Mouse (Mus musculus): ENCODE results near the gene Rep15.

The Rep15 gene

DNA sequence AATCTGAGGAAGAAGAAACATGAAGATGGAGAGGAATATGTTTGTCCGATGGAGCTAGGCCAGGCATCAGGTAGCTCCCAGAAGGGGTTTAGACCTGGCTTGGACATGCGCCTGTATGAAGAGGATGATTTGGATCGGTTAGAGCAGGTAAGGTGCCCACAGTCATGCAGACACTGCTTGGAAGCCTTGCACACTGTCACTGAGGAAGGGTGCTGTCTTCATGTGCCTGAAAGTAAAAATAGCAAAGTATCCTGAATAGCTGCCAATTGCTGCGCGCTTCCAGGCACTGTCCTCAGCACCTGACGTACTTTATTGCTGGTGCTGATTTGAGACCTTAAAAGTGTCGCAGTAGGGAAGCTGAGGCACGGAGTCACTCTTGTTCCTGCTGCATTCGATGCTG lies 2.8 kb upstream of the Rep15 start:
- DNase-seq (ENCODE audit: extremely low spot score), result no peak

DNA sequence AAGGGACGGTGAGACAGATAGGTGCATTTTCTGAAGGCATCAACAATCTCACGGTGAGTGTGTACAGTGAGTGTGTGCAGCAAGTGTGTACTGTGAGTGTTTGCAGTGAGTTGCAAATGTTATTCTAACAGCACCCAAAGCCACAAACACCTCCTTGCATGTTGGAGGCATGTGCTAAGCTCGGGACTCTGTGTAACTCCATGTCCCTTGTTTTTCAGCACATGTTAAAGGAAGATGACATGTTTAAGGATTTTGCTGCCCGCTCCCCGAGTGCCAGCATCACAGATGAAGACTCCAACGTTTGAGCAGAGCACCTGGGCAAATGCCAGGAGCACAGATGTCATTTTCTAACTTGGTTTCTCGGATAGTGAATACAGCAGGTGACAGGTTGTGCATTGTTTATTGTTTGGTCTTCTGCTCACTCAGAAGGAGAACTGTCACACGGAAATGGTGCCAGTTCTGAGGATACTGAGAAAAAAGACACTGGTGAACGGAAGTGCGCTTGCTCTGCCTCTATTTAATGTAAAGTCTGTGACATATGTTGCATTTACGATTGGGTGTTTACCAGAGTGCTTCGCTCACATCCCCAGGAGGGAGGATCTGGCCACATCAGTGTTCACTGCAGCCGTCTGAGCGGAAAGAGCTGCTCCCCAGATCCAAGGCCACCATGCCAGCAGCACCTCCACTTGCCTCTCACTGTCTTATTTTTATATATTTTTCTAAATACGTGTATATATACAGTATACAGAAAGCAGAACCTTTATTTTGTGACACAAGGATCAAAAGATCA lies 2.1 kb upstream of the Rep15 start:
- no peak for DNase-seq (ENCODE audit: extremely low spot score)

DNA sequence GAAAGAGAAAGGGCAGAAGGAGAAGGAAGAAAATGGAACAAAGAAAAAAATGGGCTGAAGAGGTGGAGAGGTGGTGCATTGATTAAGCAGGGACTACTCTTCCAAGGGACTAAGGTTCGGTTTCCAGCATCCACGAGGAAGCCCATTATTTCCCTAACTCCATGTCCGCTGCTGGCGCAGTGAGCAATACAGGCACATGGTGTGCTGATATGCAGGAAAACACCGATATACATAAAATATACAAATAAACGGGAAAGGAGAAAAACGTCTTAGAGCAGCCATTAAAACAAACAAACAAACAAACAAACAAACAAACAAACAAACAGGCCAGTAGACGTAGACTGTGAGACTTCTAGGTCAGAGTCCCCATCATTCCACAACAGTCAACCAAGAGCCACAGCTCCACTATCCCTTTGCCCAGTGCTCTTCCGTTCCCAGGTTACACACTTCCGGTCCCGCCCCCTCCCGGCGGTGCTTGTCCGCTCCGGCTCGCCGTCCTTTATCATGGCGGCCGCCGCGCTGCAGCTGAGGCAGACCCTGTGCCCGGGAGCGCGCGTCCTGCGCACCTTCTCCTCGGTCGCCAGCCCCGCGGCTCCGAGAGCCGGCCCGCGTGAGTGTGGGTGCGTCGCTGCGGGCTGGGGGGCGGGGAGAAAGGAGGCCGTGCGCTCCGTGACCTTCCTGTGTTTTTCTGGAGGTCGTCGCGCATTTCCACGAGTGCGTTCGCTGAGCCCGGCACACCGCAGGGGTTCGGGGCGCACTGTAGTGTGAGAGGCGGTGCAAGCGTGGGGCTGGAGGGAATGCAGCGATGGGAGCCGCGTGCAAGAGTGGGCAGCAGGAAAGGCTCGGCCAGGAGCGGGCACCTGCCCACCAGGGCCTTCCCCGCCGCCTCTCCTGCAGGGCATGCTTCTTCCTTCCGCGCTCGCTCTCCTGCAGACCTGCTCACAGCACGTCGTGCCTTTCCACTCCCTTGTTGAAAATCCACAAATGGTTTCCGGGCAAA lies 10.2 kb downstream of the Rep15 start, which contains the start of gene Mrps35:
Gene Mrps35 (plus strand): TSS at position 474 of the 1,000 bp plus-strand sequence.
- DNase-seq (ENCODE audit: extremely low spot score), result peak; percentile 90

DNA sequence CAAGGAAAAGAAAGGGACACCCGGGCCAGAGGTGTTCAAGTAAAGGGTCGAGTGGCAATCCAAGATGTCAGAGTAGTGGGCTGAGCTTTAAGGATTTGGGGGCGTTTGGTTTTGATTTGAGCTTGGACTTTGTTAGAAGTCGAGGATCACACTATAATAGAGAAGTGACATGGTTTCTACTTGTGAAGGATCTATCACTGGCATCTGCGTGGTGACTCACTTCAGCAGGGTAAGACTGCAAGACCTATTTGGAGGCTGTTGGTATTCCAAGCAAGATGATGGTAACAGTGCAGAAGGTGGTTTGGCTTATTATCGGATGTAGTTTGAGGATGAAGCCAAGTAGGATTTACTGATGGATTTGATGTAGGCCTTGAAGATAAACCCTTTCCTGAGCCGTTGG lies 11.2 kb downstream of the Rep15 start:
- peak; percentile 1 for DNase-seq (ENCODE audit: extremely low spot score)

DNA sequence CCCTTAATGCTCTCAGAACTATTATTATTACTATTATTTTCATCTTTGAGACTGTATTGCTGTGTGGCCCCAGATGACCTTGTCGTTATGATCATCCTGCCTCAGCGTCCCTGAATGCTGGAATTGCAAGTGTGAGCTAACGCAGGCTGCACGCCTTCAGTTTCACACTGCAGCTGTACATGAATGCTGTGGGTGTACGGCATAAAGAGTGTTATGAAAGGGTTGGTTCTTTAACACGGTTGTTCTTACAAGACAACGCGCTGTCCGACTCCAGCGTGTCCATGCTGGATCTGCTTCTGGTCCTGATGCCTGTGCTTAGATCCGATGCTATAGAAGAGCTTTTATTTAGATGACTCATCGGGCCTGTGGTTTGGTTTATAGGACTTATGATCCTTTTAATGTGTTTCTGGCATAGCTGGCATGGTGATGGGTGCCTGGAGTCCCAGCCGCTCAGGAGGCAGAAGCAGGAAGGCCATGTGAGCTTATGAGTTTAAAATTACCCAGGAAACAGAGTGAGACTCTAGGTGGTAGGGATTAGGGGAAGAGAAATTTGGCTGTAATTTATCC lies 16.9 kb downstream of the Rep15 start:
- no peak for DNase-seq (ENCODE audit: extremely low spot score)

DNA sequence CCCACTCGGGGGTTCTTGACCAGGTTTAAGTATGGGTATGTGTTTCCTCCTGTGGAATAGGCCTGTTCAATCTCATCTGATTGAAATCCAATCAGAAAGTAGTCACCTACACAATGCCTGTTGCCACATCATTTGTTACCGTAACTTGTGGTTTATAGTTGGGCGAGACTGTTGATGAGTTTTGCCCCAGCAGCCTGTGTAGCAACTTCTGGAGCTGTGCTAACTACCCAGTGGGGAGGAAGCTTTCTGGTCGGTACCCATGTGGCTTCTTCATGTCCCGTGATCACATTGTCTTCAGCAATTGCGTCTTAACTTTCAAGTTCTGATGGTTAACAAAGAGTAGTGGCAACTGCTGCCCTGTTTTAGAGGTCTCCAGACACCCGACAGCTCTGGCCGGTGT lies 19.3 kb downstream of the Rep15 start:
- no peak for DNase-seq (ENCODE audit: extremely low spot score)

DNA sequence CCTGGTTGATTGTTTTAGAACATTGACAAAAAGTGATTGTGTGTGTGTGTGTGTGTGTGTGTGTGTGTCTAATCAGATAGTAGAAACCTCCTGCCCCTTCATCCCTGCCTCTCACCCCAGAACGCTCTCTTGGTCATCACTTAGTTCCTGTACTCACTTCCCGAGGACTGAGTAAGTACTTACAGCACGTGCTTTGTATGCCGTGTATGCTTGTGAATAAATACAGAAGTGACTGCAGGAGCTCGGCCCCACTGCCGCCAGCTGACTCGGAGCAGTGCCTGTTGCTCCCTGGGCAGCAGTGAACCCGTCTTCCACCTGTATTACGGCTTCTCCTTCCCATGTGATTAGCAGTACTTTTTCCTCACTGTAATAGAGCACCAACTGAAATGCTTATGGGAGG lies 20.1 kb downstream of the Rep15 start:
- DNase-seq (ENCODE audit: extremely low spot score), result no peak

DNA sequence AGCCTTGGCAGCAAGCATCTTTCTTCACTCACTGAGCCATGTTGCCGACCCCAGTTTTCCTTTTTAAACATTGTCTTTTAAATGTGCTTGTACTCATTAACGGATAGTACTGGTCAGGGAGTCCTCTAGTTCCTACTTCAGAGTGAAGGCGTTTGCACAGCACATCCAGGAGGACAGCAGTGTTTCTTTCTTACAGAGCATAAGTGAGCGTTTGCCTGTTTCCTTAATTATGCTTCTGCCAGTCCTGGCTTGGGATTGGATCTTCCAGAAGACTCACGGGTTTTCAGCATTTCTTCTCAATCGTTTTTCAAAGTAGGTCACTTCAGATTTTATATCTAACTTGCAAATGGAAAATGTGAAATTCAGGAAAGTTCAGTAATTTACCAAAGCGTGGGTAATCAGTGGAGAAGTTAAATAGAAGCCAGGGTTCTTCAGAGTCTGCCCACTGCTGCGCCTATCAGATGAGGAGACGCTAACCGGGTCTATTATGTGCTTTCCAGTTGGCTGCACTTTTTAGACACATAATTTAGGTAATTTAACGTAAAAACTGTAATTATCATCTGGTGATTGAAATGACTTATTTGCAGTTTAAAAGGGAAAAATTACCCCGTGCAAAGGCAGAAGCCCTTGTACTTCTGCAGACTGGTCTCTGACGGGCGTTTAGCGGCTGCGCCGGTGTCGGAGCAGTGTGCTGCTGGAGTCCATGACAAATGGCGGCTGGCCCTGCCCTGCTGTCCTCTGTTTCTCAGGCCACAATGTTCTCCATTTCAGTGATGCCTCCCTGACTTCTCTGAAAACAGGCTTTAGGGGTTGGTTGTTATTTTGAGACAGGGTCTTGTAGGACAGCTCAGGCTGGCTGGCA lies 21.6 kb downstream of the Rep15 start:
- DNase-seq (ENCODE audit: extremely low spot score), result no peak

DNA sequence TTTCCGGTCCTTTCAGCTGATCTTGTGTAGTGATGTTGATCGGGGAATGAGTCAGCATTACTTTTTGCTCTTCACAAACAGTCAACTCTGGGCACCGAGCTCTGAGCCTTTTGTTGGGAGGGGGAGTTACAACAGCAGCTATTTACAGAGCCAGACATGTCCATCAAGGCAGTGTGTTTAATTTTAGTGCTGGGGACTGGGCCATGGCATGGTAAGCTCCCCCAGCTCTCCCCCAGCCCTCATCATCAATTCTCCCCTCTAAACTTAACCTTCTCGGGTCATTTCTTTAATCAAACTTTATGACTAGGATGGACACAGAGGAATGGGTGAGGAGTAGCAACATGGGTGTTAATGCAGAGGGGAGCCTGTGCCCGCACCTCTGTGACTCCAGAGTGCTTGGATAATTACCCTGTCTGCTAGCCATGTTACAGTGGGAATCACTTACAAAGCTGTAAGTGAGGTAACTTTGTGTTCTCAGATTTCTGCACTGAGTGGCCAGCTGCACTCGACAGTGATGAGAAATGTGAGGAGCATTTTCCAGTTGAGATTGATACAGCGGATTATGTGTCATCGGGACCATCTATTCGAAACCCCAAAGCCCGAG lies 23.1 kb downstream of the Rep15 start:
- no peak for DNase-seq (ENCODE audit: extremely low spot score)

DNA sequence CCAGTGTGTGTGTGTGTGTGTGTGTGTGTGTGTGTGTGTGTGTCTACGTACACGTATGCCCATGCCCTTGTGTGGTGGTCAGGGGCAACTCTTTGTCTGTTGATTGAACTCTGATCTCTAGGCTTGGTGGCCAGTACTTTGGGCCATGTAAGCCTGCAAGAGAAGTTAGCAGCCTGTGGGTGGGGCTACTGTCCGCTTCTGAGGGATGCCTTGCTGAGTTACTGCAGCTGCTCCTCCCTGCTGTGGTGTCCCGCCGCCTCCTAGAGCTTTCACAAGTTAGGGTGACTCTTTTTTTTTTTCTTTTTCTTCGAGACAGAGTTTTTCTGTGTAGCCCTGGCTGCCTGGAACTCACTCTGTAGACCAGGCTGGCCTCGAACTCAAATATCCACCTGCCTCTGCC lies 26.9 kb downstream of the Rep15 start:
- DNase-seq (ENCODE audit: extremely low spot score), result no peak

DNA sequence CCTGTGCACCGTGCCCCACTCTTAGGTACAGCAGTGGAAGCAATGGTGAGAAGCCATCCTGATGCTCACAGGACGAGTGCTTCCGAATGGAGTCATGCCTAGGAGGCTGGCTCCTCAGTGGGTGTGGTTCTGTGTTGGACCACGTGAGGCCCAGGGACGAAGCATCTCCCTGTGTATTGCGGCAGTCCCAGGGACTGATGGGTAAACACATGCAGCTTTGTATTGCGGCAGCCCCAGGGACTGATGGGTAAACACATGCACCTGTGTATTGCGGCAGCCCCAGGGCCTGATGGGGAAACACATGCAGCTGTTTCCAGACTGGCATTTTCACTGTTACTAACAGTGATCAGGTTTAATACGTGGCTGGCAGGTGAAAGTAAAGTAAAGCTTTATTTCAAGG lies 29.2 kb downstream of the Rep15 start:
- no peak for DNase-seq (ENCODE audit: extremely low spot score)

DNA sequence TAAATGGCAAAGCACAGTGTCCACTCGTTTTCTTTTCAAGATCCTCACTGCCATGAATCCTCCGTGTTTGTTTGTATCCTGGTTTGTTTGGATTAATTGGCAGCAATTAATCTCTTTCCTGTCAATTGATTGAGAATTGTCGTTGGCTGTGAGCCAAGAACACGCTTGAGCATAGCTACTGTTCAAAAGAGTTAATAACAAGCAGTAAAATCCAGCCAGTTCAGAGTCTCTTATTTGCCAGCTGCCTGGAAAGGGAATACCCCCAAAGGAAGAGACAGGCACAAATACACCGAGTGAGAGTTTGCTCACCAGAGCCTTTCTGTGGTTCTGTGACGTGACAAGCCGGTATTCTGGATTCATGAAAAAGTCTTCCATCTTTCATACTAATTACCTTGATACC lies 29.6 kb downstream of the Rep15 start:
- DNase-seq (ENCODE audit: extremely low spot score), result no peak

DNA sequence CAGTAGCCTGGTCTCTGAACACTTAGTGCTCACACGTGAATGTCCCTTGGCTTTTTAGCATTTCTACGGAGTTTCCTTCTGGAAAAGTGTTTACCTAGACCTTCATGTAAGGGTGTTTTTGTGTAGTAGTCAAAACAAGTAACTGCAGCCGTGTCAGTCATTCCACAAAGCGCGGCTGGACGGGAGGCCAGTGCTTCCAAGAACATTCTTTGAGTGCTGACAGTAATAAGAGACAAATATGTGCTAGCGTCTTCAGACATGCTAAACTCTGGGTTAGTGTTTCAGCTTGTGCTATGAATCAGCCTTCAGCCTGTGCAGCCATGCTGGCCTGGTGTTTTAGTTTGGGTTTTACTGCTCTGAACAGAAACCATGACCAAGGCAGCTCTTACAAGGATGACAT lies 30.3 kb downstream of the Rep15 start:
- no peak for DNase-seq (ENCODE audit: extremely low spot score)

DNA sequence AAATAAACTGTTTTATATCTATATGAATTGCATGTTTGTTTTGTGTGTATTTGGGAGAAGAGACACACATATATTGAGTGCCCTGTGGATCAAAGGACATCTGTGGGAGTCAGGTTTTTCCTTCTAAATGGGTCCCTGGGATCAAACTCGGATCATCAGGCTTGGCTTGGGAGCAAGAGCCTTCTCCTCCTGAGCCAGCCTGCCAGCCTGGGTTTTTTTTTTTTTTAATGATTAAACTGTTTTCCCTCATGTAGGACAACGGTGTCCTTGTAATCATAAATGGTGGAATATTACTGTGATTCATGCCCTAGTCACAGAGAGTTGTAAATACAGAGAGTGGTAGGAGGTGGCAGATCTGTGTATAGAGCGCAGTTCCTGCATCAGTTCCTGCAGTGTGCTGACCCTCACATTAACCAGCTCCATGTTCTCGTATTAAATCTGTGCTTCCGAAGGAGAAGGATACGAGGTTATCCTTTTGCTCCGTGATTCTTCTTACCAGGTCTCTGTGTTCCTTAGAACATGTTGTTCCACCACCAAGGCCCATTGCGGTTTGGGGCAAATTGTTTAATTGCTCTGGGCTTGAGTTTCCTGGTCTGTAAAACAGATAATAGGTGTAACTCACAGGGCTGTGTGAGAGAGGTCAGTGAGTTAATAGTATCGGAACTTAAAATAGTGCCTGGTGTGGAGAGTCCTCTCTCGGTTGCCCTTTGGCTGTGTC lies 32.0 kb downstream of the Rep15 start:
- no peak for DNase-seq (ENCODE audit: extremely low spot score)

DNA sequence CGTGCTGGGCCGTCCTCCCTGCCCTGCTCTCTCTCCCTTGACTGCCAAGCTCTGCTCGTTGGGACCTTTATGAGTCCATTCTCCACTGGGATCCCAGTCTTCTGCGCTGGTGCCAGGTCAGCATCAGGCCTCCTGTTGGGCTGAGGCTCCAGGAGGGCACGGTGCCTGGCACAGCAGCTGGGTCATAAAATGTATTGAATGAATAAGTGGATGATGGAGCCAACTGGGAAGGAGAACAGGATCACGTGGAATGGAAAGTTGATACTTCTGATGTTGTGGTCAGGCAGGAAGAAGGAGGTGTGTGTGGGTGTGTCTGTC lies 32.5 kb downstream of the Rep15 start:
- DNase-seq (ENCODE audit: extremely low spot score), result no peak

DNA sequence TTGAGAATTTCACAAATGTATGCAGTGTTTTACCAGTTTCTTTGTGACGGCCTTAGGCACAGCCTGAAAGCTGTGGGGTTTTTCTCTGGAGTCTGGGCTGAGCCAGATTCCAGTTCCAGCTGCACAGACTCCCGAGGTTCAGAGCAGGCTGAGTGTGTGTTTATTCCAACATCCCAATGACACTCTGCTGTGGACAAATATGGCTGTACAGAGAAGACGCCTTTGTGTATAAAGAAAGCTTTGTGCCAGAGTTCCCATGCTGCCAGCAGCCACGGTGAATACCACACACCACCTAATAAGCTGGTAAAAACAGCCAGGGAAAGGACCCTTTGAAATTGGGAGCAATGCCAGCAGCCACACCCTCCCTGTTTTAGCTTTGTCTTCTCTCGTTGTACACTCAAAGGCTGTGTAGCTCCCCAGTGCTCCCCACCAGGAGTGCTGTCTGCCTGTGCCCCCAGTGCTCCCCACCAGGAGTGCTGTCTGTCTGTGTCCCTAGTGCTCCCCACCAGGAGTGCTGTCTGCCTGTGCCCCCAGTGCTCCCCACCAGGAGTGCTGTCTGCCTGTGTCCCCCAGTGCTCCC lies 43.5 kb downstream of the Rep15 start:
- DNase-seq (ENCODE audit: extremely low spot score), result no peak

DNA sequence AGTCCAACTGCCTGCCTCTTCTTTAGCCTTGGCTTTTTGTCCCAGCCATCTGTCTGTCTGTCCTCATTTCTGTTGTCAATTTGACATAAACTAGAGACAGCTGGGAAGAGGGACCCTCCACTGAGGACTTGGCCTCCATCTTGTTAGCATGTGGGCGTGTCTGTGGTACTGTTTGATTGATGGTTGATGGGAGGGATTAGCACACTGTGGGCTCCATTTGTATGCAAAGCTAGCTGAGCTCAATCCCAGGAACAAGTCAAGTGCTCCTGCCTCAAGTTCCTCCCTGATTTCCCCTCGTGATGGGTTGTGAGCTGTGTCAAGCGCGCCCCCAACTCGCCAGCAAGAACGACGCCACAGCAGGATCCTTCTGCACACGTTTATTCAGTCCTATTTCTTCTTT lies 44.5 kb downstream of the Rep15 start:
- no peak for DNase-seq (ENCODE audit: extremely low spot score)

DNA sequence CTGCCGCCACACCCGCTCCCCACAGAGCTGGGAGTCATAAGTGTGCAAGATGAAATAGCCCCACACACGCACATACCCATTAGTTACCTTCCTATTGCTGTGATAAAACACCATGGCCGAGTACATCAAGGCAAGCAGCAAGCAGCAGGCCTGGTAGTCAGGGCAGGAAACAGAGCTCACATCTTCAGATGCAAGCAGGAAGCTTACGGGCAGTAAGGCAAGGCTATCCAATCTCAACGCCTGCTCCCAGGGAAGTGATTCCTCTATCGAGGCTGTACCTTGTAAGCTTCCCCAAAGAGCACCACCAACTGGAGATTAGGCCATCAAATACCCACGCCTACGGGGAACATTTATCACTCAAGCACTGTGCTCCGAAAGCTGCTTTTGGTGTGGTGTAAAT lies 47.5 kb downstream of the Rep15 start:
- no peak for DNase-seq (ENCODE audit: extremely low spot score)
